In genomic region chr13:103109872-103110271, GRCm38 (mm10) we compare ENCODE assay signal across 9 mouse cellular contexts.
DNase-seq lines count a peak whose midpoint lies in the region; ATAC-seq lines count a peak whose summit lies in the region.
"Had no signal": no experiment of that assay in that cellular context is flagged by ENCODE, and none has a peak within 500 bp of the region (broad histone marks: within the 10 kb centered on the region; RNA-seq: fewer than 3 reads in every experiment).

No protein-coding gene starts in this region.

- no peaks in the 10 kb centered on the region for H3K9me3 ChIP-seq in forebrain, embryonic 15.5 days
- H3K9me3 ChIP-seq in midbrain, embryonic 16.5 days (replicated peaks; ENCODE audit: control insufficient read depth, low read length, poor library complexity, severe bottlenecking) = no peaks in the 10 kb centered on the region

- no peaks in the 10 kb centered on the region for H3K27me3 ChIP-seq in forebrain, embryonic 15.5 days
- H3K27me3 ChIP-seq in midbrain, embryonic 16.5 days (ENCODE audit: control insufficient read depth, insufficient read depth, low read depth, low read length) = no peaks in the 10 kb centered on the region; the same call in 1 of the 2 replicates

- H3K9ac ChIP-seq in forebrain, embryonic 15.5 days (replicated peaks) = no peak overlapping the region
- no peak overlapping the region for H3K9ac ChIP-seq in midbrain, embryonic 16.5 days (ENCODE audit: low read depth, low read length)

- no peak overlapping the region for H3K4me3 ChIP-seq in forebrain, embryonic 15.5 days
- H3K4me3 ChIP-seq in midbrain, embryonic 16.5 days (ENCODE audit: low read depth, low read length) = no peak overlapping the region
- H3K4me3 ChIP-seq: erythroblast, embryonic 14.5 days had no signal

- H3K27ac ChIP-seq in forebrain, embryonic 15.5 days (replicated peaks) = no peak overlapping the region
- H3K27ac ChIP-seq in midbrain, embryonic 16.5 days (ENCODE audit: low read length) = no peak overlapping the region

- ATAC-seq in forebrain, embryonic 15.5 days (replicated peaks) = peak; percentile 44; the same call in 1 of the 2 replicates
- peak; percentile 41 for ATAC-seq in inflammation-experienced regulatory T-cells, adult 6 months
- peak; percentile 55 for ATAC-seq in midbrain, embryonic 16.5 days

- peaks cover 7% of the 10 kb centered on the region for H3K4me1 ChIP-seq in forebrain, embryonic 15.5 days
- peaks cover 9% of the 10 kb centered on the region; the same call in 1 of the 2 replicates for H3K4me1 ChIP-seq in midbrain, embryonic 16.5 days (ENCODE audit: control insufficient read depth, insufficient read depth, low read length)

- intact Hi-C loops in left cerebral cortex, postnatal 4 days (cut with DNase I) = loop anchor here (5.0 to 10.0 kb wide), 2 partner anchors 205 to 433 kb away; no protein-coding TSS in a partner anchor

- DNase-seq in ovary, adult 18-20 months (ENCODE audit: low spot score) = peak; percentile 33
- no peak for DNase-seq in ovary, postnatal 10 days (ENCODE audit: low spot score)
- DNase-seq in cerebellum, adult 11 months = peak; percentile 43
- DNase-seq in left cerebral cortex, postnatal 4 days = peak; percentile 64
- DNase-seq in telencephalon, adult 2 months (ENCODE audit: low read depth, low spot score) = peak; percentile 79

- H3K4me2 ChIP-seq in forebrain, embryonic 15.5 days (replicated peaks) = peak overlapping the region; percentile 17; the same call in 1 of the 2 replicates
- no peak overlapping the region for H3K4me2 ChIP-seq in midbrain, embryonic 16.5 days (ENCODE audit: low read length)

- no peaks in the 10 kb centered on the region for H3K36me3 ChIP-seq in forebrain, embryonic 15.5 days
- H3K36me3 ChIP-seq in midbrain, embryonic 16.5 days (ENCODE audit: control insufficient read depth, insufficient read depth, low read length) = no peaks in the 10 kb centered on the region

- WGBS in forebrain, embryonic 15.5 days = 30% methylated on average over 10 of the region's 10 CpGs
- 22% methylated on average over 10 of the region's 10 CpGs for whole genome bisulfite sequencing in midbrain, embryonic 16.5 days
